Mouse (Mus musculus): ENCODE data around the gene Myo1h. TPM values are rescaled to one million over a fixed set of nuclear protein-coding genes. Genes with fewer than 3 reads are reported as not detected.
A peak's percentile ranks its signal among the peaks of the same experiment; 100 is the strongest.

Gene Myo1h
- polyA plus RNA-seq, 1 experiment from 2014 or later: 4.6 TPM

DNA sequence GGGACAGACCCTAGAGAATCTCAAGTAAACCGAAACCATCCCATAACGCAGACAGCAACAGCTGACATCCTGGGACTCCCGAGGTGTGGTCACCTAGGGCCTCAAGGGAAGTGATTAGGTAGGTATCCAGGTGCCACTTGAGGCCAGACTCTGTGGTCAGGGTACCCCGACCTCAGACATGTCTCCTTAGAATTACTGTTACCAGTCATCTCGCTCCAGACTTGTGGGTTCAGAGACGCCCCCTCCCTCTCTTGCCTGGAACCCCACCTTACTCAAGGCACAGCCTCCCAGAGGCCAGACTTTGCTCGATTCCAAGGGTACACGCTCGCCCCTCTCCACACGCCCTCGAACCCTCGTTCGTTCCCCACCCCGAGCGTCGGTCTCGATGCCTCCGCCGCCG is 90.8 kb downstream of the Myo1h start:
- peak; percentile 41 for ATAC-seq (ENCODE audit: borderline replicate concordance, extremely low read depth, low FRiP score, low TSS enrichment)
- H3K27ac ChIP-seq: peak overlapping the region; percentile 88
- peak overlapping the region; percentile 75 for H3K4me2 ChIP-seq
- H3K9ac ChIP-seq: peak overlapping the region; percentile 99
- 1% methylated on average over 20 of the region's 20 CpGs for WGBS
- peaks cover 58% of the 10 kb centered on the region for H3K4me1 ChIP-seq
- H3K9me3 ChIP-seq: no peaks in the 10 kb centered on the region
- H3K4me3 ChIP-seq: peak overlapping the region; percentile 89
- peaks cover 23% of the 10 kb centered on the region for H3K36me3 ChIP-seq
- H3K27me3 ChIP-seq: no peaks in the 10 kb centered on the region

DNA sequence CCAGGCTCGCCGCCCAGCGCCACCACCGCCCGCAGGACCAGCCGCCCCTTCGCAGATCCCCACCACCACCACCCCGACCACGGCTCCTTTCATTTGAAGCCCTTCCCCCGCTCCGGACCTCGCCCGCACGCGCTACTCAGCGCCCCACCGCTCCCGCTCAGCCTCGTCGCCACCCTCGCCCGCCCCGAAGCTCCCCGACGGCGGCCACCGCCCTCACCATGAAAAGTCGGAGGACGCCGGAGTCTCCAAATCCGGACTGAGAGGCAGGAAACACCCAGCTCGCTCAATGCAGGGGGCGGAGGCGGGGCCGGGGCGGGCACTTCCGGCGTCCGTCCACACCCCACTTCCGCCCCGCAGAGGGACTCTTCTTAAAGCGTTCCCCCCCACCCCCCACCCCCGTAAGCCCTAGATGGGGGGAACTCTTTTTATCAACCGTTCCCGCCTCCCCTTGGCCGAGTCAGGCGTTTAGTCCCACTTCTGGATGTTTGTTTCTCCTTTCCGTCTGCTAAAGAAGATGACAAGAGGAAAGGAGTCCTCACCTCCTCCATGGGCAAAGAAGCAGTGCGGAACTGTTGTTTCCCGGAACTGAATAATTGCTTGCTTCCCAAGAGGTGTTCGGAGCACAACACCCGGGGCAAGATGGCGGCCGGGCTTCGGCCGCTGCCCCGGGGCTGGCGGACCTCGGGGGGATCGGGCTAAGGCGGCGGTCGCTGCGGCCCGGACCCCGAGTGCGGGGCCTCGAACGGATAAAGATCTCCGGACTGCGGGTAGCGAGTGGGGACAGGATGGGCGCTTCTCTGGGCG is 91.4 kb downstream of the Myo1h start, which contains the start of the genes Kctd10 and Ube3b:
Gene Kctd10, minus strand, starts transcription at position 300 of the 804 bp plus-strand sequence.
Gene Ube3b, plus strand, starts transcription at position 399 of the 804 bp plus-strand sequence.
- no peaks in the 10 kb centered on the region for H3K9me3 ChIP-seq
- peak; percentile 91 for ATAC-seq (ENCODE audit: borderline replicate concordance, extremely low read depth, low FRiP score, low TSS enrichment)
- H3K36me3 ChIP-seq: peaks cover 23% of the 10 kb centered on the region
- H3K4me1 ChIP-seq: peaks cover 51% of the 10 kb centered on the region
- peak within 1 kb of the TSS; percentile 88 for H3K27ac ChIP-seq
- under 1% methylated on average over 74 of the region's 74 CpGs for WGBS
- peak within 1 kb of the TSS; percentile 75 for H3K4me2 ChIP-seq
- peak within 1 kb of the TSS; percentile 89 for H3K4me3 ChIP-seq
- H3K27me3 ChIP-seq: no peaks in the 10 kb centered on the region
- H3K9ac ChIP-seq: peak within 1 kb of the TSS; percentile 99

DNA sequence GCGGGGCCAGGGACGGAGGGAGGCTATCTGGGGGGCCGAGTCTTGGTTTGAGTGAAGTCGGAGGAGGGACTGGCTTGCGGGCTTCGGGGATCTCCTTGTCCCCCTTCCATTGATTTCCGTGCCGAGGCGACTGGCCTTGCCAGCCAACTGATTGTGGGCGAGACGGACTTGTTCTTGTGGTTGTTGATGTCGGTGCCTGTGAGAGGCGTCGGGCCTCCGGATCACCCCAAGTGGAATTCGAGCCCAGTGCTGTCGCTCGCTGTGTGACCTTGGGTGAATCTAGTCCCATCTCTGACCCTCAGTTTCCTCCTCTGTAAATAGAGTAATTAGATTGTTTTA is 92.0 kb downstream of the Myo1h start:
- Histone ChIP-seq H3K4me2 (peak overlapping the region; percentile 75), H3K9me3 (no peaks in the 10 kb centered on the region), H3K4me1 (peaks cover 45% of the 10 kb centered on the region), H3K9ac (peak overlapping the region; percentile 99), H3K27ac (peak overlapping the region; percentile 88), H3K27me3 (no peaks in the 10 kb centered on the region), H3K4me3 (peak overlapping the region; percentile 89), H3K36me3 (peaks cover 22% of the 10 kb centered on the region)
- under 1% methylated on average over 18 of the region's 18 CpGs for WGBS
- ATAC-seq (ENCODE audit: borderline replicate concordance, extremely low read depth, low FRiP score, low TSS enrichment): peak; percentile 12; the same call in 1 of the 2 replicates

DNA sequence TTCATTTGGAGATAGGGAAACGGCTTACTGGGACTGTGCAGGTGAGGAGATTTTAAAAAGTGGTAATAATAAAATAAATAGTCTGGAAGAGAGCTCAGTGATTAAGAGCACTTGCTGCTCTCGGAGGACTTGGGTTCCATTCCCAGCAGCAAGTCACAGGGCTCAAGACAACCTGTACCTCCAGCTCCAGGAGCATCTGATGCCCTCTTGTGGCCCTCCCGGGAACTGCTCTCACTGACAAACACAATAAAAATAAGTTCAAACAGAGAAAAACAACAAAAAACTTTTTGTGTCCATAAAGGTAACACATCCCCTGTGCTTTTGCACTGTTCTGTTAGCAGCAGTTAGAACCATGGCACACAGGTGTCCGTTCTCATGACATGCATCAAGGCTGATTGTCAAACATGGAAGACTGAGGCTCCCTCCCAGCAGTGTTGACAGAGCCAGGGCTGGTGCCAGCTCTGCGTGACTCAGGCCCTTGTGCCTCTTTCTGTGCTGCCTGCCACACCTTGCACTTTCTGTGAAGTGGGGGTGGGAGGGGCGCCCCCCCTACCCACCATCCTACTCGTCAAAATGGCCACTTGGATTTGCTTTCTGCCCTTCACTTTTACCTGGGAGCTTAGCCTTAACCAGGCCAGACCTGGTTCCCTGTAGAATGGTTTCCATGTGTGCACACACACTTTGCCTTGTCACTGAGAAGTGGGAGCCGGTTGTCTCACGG is 94.4 kb downstream of the Myo1h start:
- no peak for ATAC-seq (ENCODE audit: borderline replicate concordance, extremely low read depth, low FRiP score, low TSS enrichment)
- no peak overlapping the region for H3K4me3 ChIP-seq
- no peaks in the 10 kb centered on the region for H3K27me3 ChIP-seq
- H3K4me1 ChIP-seq: peaks cover 22% of the 10 kb centered on the region
- H3K36me3 ChIP-seq: peaks cover 44% of the 10 kb centered on the region
- no peak overlapping the region for H3K4me2 ChIP-seq
- WGBS: 70% methylated on average over 9 of the region's 9 CpGs
- no peaks in the 10 kb centered on the region for H3K9me3 ChIP-seq
- no peak overlapping the region for H3K9ac ChIP-seq
- H3K27ac ChIP-seq: no peak overlapping the region

DNA sequence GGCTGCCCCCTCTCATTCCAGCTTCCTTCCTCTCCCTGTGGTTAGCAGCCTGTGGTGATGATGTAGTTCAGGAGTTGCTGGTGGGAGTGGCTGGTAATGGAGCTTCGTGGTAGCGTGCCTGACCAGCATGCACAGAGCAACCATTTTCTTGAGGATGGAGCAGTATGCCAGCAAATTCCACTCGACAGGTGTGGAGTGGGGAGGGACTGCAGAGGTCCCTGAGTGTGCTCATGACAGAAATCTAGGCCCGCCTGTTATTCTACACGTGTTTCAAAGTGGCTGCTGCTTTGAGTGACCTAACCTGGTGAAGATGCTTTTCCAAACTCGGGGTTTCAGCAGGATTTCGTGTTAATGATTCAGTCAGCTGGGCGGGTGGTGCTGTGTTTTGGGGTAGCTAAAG is 95.5 kb downstream of the Myo1h start:
- Histone ChIP-seq H3K9ac (no peak overlapping the region), H3K4me1 (peaks cover 13% of the 10 kb centered on the region), H3K36me3 (peaks cover 55% of the 10 kb centered on the region), H3K27ac (no peak overlapping the region), H3K4me3 (no peak overlapping the region), H3K27me3 (no peaks in the 10 kb centered on the region), H3K9me3 (no peaks in the 10 kb centered on the region), H3K4me2 (no peak overlapping the region)
- no peak for ATAC-seq (ENCODE audit: borderline replicate concordance, extremely low read depth, low FRiP score, low TSS enrichment)
- WGBS: 83% methylated on average over 8 of the region's 8 CpGs

DNA sequence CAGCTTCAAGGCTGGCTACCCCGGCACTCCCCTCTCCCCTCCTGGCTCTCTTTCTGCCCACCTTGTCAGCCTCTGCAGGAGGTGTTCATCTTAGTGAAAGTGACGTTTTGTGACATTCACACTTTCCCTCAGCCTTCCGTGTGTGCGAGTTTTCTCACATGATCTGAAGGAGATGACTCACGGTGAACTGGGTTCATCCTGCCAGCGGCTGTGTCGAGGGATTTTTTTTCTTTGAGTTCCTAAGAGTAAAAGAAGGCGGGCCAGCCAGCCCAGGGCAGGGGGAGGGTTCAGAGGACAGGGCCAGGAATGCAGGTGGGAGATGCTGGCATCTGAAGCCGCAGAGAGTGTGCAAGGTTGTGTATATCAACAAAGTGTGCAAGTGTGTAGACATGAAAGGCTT is 104.2 kb downstream of the Myo1h start:
- WGBS: 73% methylated on average over 9 of the region's 9 CpGs

DNA sequence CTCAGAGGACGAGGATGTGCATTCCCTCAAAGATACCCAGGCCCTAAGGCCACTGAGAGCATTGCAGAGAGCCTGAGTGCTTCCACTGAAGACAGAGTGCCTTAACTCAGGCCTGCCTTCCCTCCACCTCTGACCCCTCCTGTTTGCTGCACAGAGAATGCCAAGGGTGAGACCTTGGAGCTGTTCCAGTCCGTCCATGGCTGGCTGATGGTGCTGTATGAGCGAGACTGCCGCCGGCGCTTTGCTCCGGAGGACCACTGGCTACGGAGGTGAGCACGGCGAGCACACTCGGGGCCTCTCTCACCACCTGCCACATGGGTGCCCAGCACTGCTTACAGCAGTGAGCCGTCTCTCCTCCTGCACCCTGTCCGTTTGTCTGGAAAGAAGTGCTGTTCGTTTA is 117.6 kb downstream of the Myo1h start:
- Histone ChIP-seq H3K36me3 (peaks cover 99% of the 10 kb centered on the region), H3K9ac (no peak overlapping the region), H3K4me2 (no peak overlapping the region), H3K4me3 (no peak overlapping the region), H3K27ac (no peak overlapping the region), H3K27me3 (no peaks in the 10 kb centered on the region), H3K9me3 (no peaks in the 10 kb centered on the region), H3K4me1 (peaks cover 5% of the 10 kb centered on the region)
- no peak for ATAC-seq (ENCODE audit: borderline replicate concordance, extremely low read depth, low FRiP score, low TSS enrichment)
- WGBS: 83% methylated on average over 14 of the region's 14 CpGs

More for the DNA sequence above, 104.2 kb downstream of the Myo1h start:
- no peak overlapping the region for H3K4me3 ChIP-seq
- no peak overlapping the region for H3K9ac ChIP-seq
- peaks cover 86% of the 10 kb centered on the region for H3K36me3 ChIP-seq
- no peak for ATAC-seq (ENCODE audit: borderline replicate concordance, extremely low read depth, low FRiP score, low TSS enrichment)
- no peaks in the 10 kb centered on the region for H3K9me3 ChIP-seq
- no peaks in the 10 kb centered on the region for H3K4me1 ChIP-seq
- no peak overlapping the region for H3K27ac ChIP-seq
- H3K4me2 ChIP-seq: no peak overlapping the region
- no peaks in the 10 kb centered on the region for H3K27me3 ChIP-seq

DNA sequence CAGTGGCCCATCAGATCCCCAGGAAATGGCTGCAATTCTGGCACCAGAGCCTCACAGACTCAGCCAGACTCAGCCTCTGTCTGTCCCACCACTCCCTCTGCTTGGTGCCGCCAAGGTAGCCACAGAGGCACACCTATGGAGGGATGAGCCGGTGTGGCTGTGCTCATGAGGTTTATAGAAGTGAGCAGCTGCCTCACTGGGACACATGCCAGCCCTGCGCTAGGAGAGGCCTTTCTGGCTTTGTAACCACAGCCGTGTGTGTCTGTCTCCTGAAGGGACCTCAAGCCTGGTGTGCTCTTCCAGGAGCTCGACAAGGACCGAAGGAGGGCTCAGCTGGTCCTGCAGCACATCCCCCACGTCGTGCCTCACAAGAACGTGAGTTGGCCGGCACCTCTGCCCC is 118.3 kb downstream of the Myo1h start:
- Histone ChIP-seq H3K4me1 (peaks cover 12% of the 10 kb centered on the region), H3K4me2 (no peak overlapping the region), H3K36me3 (peaks cover 99% of the 10 kb centered on the region), H3K9ac (no peak overlapping the region), H3K27ac (no peak overlapping the region), H3K4me3 (no peak overlapping the region), H3K27me3 (no peaks in the 10 kb centered on the region), H3K9me3 (no peaks in the 10 kb centered on the region)
- ATAC-seq (ENCODE audit: borderline replicate concordance, extremely low read depth, low FRiP score, low TSS enrichment): no peak
- 78% methylated on average over 10 of the region's 10 CpGs for WGBS

DNA sequence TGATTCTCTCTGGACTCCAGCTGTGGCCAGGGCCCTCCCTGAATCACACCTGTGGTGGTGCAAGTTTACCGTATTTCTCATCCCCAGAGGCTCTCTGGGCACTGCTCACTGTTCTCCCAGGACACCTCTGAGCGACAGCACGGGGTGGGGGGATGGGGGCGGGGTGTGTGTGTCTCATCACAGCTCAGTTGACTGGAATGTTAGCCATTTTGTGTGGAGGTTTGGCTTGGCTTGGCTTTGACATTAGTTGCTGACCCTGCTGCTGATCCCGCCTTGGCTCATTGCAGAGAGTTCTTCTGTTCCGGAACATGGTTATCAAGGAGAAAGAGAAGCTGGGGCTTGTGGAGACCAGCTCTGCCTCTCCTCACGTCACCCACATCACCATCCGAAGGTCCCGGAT is 118.8 kb downstream of the Myo1h start:
- Histone ChIP-seq H3K27me3 (no peaks in the 10 kb centered on the region), H3K4me2 (no peak overlapping the region), H3K4me1 (peaks cover 17% of the 10 kb centered on the region), H3K36me3 (peaks cover 99% of the 10 kb centered on the region), H3K9me3 (no peaks in the 10 kb centered on the region), H3K27ac (no peak overlapping the region), H3K4me3 (no peak overlapping the region), H3K9ac (no peak overlapping the region)
- WGBS: 80% methylated on average over 9 of the region's 9 CpGs
- no peak for ATAC-seq (ENCODE audit: borderline replicate concordance, extremely low read depth, low FRiP score, low TSS enrichment)

DNA sequence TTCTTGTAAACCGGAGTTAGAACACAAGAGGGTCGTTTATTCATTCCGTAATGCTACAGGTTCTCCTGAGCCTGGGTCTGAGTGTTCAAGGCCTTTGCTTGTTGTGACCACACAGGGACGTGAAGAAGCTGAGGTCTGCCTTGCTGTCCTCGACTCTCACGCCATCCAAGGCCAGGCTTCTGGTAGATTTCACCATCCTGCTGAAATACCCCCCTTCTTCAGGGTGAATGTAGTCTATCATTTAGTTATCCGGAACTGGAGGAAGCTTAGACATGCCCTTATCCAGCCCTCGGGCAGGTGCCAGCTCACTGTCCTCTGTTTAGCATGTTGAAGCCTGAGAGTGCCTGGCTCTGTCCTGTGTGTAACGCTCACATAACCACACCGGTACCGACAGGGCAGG is 119.9 kb downstream of the Myo1h start:
- 89% methylated on average over 11 of the region's 11 CpGs for WGBS
- H3K27ac ChIP-seq: no peak overlapping the region
- H3K9ac ChIP-seq: no peak overlapping the region
- H3K4me3 ChIP-seq: no peak overlapping the region
- peaks cover 28% of the 10 kb centered on the region for H3K4me1 ChIP-seq
- H3K36me3 ChIP-seq: peaks cover 89% of the 10 kb centered on the region
- H3K9me3 ChIP-seq: no peaks in the 10 kb centered on the region
- no peaks in the 10 kb centered on the region for H3K27me3 ChIP-seq
- H3K4me2 ChIP-seq: no peak overlapping the region
- no peak for ATAC-seq (ENCODE audit: borderline replicate concordance, extremely low read depth, low FRiP score, low TSS enrichment)

DNA sequence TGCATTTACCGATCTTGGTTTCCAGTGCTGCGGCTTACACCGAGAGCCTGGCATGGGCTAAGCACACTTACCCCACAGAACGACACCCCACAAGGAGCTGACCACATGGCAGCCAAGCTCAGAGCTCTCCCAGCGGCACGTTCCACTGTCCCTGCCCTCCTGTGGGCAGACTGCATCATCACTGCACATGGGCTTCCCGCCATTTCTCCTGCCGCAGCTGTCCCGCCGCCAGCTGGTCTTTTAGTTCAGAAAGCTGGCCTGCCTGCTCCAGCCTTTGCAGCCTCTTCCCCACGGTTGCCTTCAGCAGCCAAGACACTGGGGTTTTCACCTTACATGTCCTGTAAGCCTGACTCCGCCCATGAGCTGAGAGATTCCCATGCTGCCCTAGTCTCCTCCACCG is 121.5 kb downstream of the Myo1h start:
- no peak overlapping the region for H3K4me3 ChIP-seq
- no peaks in the 10 kb centered on the region for H3K27me3 ChIP-seq
- no peak for ATAC-seq (ENCODE audit: borderline replicate concordance, extremely low read depth, low FRiP score, low TSS enrichment)
- 80% methylated on average over 13 of the region's 13 CpGs for WGBS
- H3K9me3 ChIP-seq: no peaks in the 10 kb centered on the region
- peaks cover 34% of the 10 kb centered on the region for H3K4me1 ChIP-seq
- H3K36me3 ChIP-seq: peaks cover 86% of the 10 kb centered on the region
- no peak overlapping the region for H3K27ac ChIP-seq
- no peak overlapping the region for H3K9ac ChIP-seq
- no peak overlapping the region for H3K4me2 ChIP-seq

DNA sequence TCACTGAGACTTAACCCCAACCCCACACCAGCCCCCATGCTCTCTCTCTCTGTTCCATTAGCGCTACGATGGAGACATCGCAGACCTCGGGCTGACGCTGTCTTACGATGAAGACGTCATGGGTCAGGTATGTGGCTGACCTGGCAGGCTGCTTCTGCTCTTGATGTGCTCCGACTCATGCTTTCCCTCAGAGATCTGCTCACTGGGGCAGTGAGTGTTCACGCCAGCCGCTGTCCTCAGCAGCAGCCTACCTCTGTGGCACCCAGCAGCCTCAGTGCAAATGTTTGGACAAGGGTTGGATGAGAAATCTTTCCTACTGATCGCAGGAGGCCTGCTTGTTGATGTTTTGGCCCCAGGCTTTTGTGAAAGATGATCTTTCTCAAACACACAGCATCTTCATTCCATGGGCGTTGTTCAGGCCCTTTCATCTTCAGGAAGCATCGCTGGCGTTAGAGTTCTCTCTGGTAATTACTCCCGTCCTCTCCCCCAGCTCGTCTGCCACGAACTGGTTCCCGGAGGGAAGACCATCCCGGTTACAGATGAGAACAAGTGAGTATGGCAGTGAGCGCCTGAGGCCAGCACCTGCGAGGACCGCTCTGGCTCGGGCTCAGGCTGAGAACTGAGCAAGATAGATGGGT is 123.5 kb downstream of the Myo1h start:
- Histone ChIP-seq H3K36me3 (peaks cover 87% of the 10 kb centered on the region), H3K4me2 (no peak overlapping the region), H3K27me3 (no peaks in the 10 kb centered on the region), H3K9ac (no peak overlapping the region), H3K4me3 (no peak overlapping the region), H3K27ac (peak overlapping the region; percentile 78), H3K4me1 (peaks cover 34% of the 10 kb centered on the region), H3K9me3 (no peaks in the 10 kb centered on the region)
- WGBS: 27% methylated on average over 23 of the region's 23 CpGs
- peak; percentile 28 for ATAC-seq (ENCODE audit: borderline replicate concordance, extremely low read depth, low FRiP score, low TSS enrichment)
